Mouse (Mus musculus) frontal cortex, postnatal 10 days (tissue): ENCODE measurements around the gene Hnrnpul2.
A peak's percentile ranks its signal among the peaks of the same experiment; 100 is the strongest.

Experiments used
- DNase-seq, 2 experiments: peaks; one replicate each; pipeline ENCODE4 v3.0.0; 2022; ENCODE audit warnings: low spot score in 2 of 2, mixed read lengths in 1 of 2

Gene Hnrnpul2

GRCm38 (mm10) chr19:8819596-8820423 is at the start of gene Hnrnpul2:
Gene Hnrnpul2 (plus strand): TSS chr19:8820010.
- DNase-seq: peak; percentile 97 to 98

GRCm38 (mm10) chr19:8770567-8771270 is 49.1 kb upstream of the Hnrnpul2 start, which contains the start of gene Tmem223:
Gene Tmem223 (plus strand): TSS chr19:8770996.
- peak; percentile 69 to 78 for DNase-seq

GRCm38 (mm10) chr19:8772996-8773395 is 46.8 kb upstream of the Hnrnpul2 start:
- no peak for DNase-seq

- no peak for DNase-seq
These were observed 46.4 kb upstream of the Hnrnpul2 start for GRCm38 (mm10) chr19:8773409-8773808.

- DNase-seq: peak; percentile 92 to 95
These were observed 45.5 kb upstream of the Hnrnpul2 start, which contains the start of gene Tmem179b for GRCm38 (mm10) chr19:8774086-8774835. Gene Tmem179b (minus strand): TSS chr19:8774467.

- DNase-seq: no peak
These were observed 44.8 kb upstream of the Hnrnpul2 start for GRCm38 (mm10) chr19:8774951-8775421.

GRCm38 (mm10) chr19:8786008-8786781 is 33.6 kb upstream of the Hnrnpul2 start, which contains the start of gene Taf6l:
Gene Taf6l (minus strand): TSS chr19:8786417.
- peak; percentile 91 for DNase-seq

GRCm38 (mm10) chr19:8788521-8788920 is 31.3 kb upstream of the Hnrnpul2 start:
- DNase-seq: no peak

- no peak for DNase-seq
These were observed 30.6 kb upstream of the Hnrnpul2 start for GRCm38 (mm10) chr19:8789171-8789570.

GRCm38 (mm10) chr19:8790171-8790570 is 29.6 kb upstream of the Hnrnpul2 start:
- DNase-seq: no peak

GRCm38 (mm10) chr19:8798264-8798946 is 21.4 kb upstream of the Hnrnpul2 start, which contains the start of gene Polr2g:
Gene Polr2g (minus strand): TSS chr19:8798577.
- peak; percentile 86 to 88 for DNase-seq

GRCm38 (mm10) chr19:8798947-8799315 is 20.9 kb upstream of the Hnrnpul2 start:
- DNase-seq: no peak

- DNase-seq: peak; percentile 94 to 96
These were observed 17.5 kb upstream of the Hnrnpul2 start, which contains the start of gene Zbtb3 for GRCm38 (mm10) chr19:8802130-8802821. Gene Zbtb3 (plus strand): TSS chr19:8802555.

GRCm38 (mm10) chr19:8803204-8803780 is 16.5 kb upstream of the Hnrnpul2 start:
- DNase-seq: no peak

GRCm38 (mm10) chr19:8803879-8804660 is 15.7 kb upstream of the Hnrnpul2 start:
- no peak for DNase-seq

- no peak for DNase-seq
These were observed 13.0 kb upstream of the Hnrnpul2 start for GRCm38 (mm10) chr19:8806810-8807209.

GRCm38 (mm10) chr19:8815812-8816211 is 4.0 kb upstream of the Hnrnpul2 start:
- DNase-seq: no peak

- DNase-seq: no peak
These were observed 2.8 kb upstream of the Hnrnpul2 start for GRCm38 (mm10) chr19:8817001-8817400.
